8 mouse cellular contexts compared by ENCODE assay signal in genomic region chr19:60860868-60861700, GRCm38 (mm10). TPM values are rescaled to one million over a fixed set of nuclear protein-coding genes. Genes with fewer than 3 reads are reported as not detected.
A peak's percentile ranks its signal among the peaks of the same experiment; 100 is the strongest.
DNase-seq lines count a peak whose midpoint lies in the region; ATAC-seq and TF ChIP-seq lines count a peak whose summit lies in the region.

TSS of gene Sfxn4 (minus strand) at chr19:60861479.

- H3K4me2 ChIP-seq in embryonic facial prominence, embryonic 15.5 days (replicated peaks) = peak within 1 kb of the TSS; percentile 63
- peak within 1 kb of the TSS; percentile 62 for H3K4me2 ChIP-seq in kidney, embryonic 14.5 days (replicated peaks; ENCODE audit: low read depth, low read length)
- H3K4me2 ChIP-seq in limb, embryonic 15.5 days = peak within 1 kb of the TSS; percentile 59

- TF ChIP-seq CTCF in bone marrow, adult 2 months (IDR thresholded peaks at IDR 0.05; ENCODE audit: control insufficient read depth, insufficient read depth, low read length) = no peak

- no peaks in the 10 kb centered on the region for H3K9me3 ChIP-seq in embryonic facial prominence, embryonic 15.5 days (replicated peaks)
- no peaks in the 10 kb centered on the region for H3K9me3 ChIP-seq in kidney, embryonic 14.5 days (ENCODE audit: control insufficient read depth, low read length)
- H3K9me3 ChIP-seq in limb, embryonic 15.5 days = no peaks in the 10 kb centered on the region

- peak; percentile 76 for TF ChIP-seq POLR2A in bone marrow, adult 2 months (IDR thresholded peaks at IDR 0.05; ENCODE audit: borderline replicate concordance, control insufficient read depth, low read depth, low read length)

- H3K9ac ChIP-seq in embryonic facial prominence, embryonic 15.5 days = peak within 1 kb of the TSS; percentile 37; the same call in 1 of the 2 replicates
- peak within 1 kb of the TSS; percentile 63 for H3K9ac ChIP-seq in kidney, embryonic 14.5 days (ENCODE audit: low read depth, low read length)
- H3K9ac ChIP-seq in limb, embryonic 15.5 days = peak within 1 kb of the TSS; percentile 51

- H3K27me3 ChIP-seq in embryonic facial prominence, embryonic 15.5 days = no peaks in the 10 kb centered on the region
- no peaks in the 10 kb centered on the region for H3K27me3 ChIP-seq in kidney, embryonic 14.5 days (ENCODE audit: control insufficient read depth, insufficient read depth, low read length)
- H3K27me3 ChIP-seq in limb, embryonic 15.5 days = no peaks in the 10 kb centered on the region

- WGBS in bone marrow, adult 2 months = 3% methylated on average over 30 of the region's 30 CpGs
- WGBS in embryonic facial prominence, embryonic 15.5 days = 3% methylated on average over 30 of the region's 30 CpGs
- 3% methylated on average over 30 of the region's 30 CpGs for WGBS in kidney, embryonic 14.5 days
- 4% methylated on average over 30 of the region's 30 CpGs for WGBS in limb, embryonic 15.5 days

- H3K27ac ChIP-seq in bone marrow, adult 2 months (ENCODE audit: control insufficient read depth, insufficient read depth, low read depth, low read length, poor library complexity) = peak within 1 kb of the TSS; percentile 49; the same call in 1 of the 2 replicates
- H3K27ac ChIP-seq in embryonic facial prominence, embryonic 15.5 days (replicated peaks) = peak within 1 kb of the TSS; percentile 85
- H3K27ac ChIP-seq in kidney, embryonic 14.5 days (ENCODE audit: low read depth, low read length) = peak within 1 kb of the TSS; percentile 68
- H3K27ac ChIP-seq in limb, embryonic 15.5 days = peak within 1 kb of the TSS; percentile 86

- ATAC-seq in embryonic facial prominence, embryonic 15.5 days (ENCODE audit: insufficient number of reproducible peaks, low FRiP score, low TSS enrichment, low read depth) = peak; percentile 98
- ATAC-seq in kidney, embryonic 14.5 days (ENCODE audit: low FRiP score, low TSS enrichment) = peak; percentile 100
- ATAC-seq in limb, embryonic 15.5 days (ENCODE audit: insufficient number of reproducible peaks, low FRiP score, low TSS enrichment, low read depth) = peak; percentile 98

- peak; percentile 96 for DNase-seq in 416B (ENCODE audit: low read depth)
- DNase-seq in heart, adult 9 months (ENCODE audit: low spot score in 2 of 2) = peak; percentile 96
- DNase-seq in monocyte, adult 2 months (ENCODE audit: low read depth in 1 of 2, low spot score in 2 of 2) = peak; percentile 65 to 69
- peak; percentile 93 for DNase-seq in spleen, postnatal 36 days (ENCODE audit: low spot score in 2 of 2)

- peak within 1 kb of the TSS; percentile 74 for H3K4me3 ChIP-seq in bone marrow, adult 2 months (replicated peaks; ENCODE audit: control insufficient read depth, low read depth, low read length)
- H3K4me3 ChIP-seq in embryonic facial prominence, embryonic 15.5 days (replicated peaks) = peak within 1 kb of the TSS; percentile 65
- peak within 1 kb of the TSS; percentile 64 for H3K4me3 ChIP-seq in kidney, embryonic 14.5 days (ENCODE audit: low read length)
- peak within 1 kb of the TSS; percentile 60 for H3K4me3 ChIP-seq in limb, embryonic 15.5 days

- peaks cover 16% of the 10 kb centered on the region for H3K36me3 ChIP-seq in embryonic facial prominence, embryonic 15.5 days
- peaks cover 20% of the 10 kb centered on the region for H3K36me3 ChIP-seq in kidney, embryonic 14.5 days (ENCODE audit: control insufficient read depth, insufficient read depth, low read length)
- peaks cover 23% of the 10 kb centered on the region for H3K36me3 ChIP-seq in limb, embryonic 15.5 days

- H3K4me1 ChIP-seq in bone marrow, adult 2 months (ENCODE audit: control insufficient read depth, insufficient read depth, low read length) = no peaks in the 10 kb centered on the region
- H3K4me1 ChIP-seq in embryonic facial prominence, embryonic 15.5 days = no peaks in the 10 kb centered on the region
- H3K4me1 ChIP-seq in kidney, embryonic 14.5 days (ENCODE audit: control insufficient read depth, insufficient read depth, low read length) = no peaks in the 10 kb centered on the region
- 0 out of 2 replicates have a peak, but pooled peaks cover 2% of the 10 kb centered on the region for H3K4me1 ChIP-seq in limb, embryonic 15.5 days

RNA-seq across cellular contexts. Expression of gene Sfxn4, which starts in this region (rescaled TPM):
- 6.5 and 9.7 TPM in 2 replicates for polyA plus RNA-seq in bone marrow, adult 2 months (2011; ENCODE audit: insufficient read depth, insufficient read length, low replicate concordance, missing spikeins)
- 7.5 and 9.2 TPM in 2 replicates for polyA plus RNA-seq in embryonic facial prominence, embryonic 15.5 days (2015; fragmentation: Nextera tagmentation; extraction: Ambion mirVana)
- 8.9 and 11.0 TPM in 2 replicates for polyA plus RNA-seq in kidney, embryonic 14.5 days (2014; fragmentation: Nextera tagmentation; extraction: Ambion mirVana)
- 8.5 and 9.6 TPM in 2 replicates for polyA plus RNA-seq in limb, embryonic 15.5 days (2015; fragmentation: Nextera tagmentation; extraction: Ambion mirVana)

Comparison
In these comparisons a context has a peak if more than half of its experiments do, and no peak if none do; other contexts are left out.
1. Peak in every context shown above with its lines: DNase-seq, ATAC-seq, H3K4me3 ChIP-seq and H3K27ac ChIP-seq.